Mouse (Mus musculus) testis, adult 2 months (tissue): ENCODE data around the gene Tac2.

Experiments used
- CTCF ChIP-seq: fragments of 200-500 bp; IDR thresholded peaks from 2 replicates; pipeline ENCODE4 v1.5.1; 2012; ENCODE audit warnings: low read depth, mild to moderate bottlenecking, inconsistent platforms, low read length, moderate library complexity; ENCODE audit not compliant: control insufficient read depth, insufficient read depth, insufficient replicate concordance
- POLR2A ChIP-seq: fragments of 200-500 bp; IDR thresholded peaks from 2 replicates; pipeline ENCODE4 v1.6.1; 2012; ENCODE audit warnings: low read depth, mild to moderate bottlenecking, inconsistent platforms, low read length, moderate library complexity; ENCODE audit not compliant: control insufficient read depth

DNA sequence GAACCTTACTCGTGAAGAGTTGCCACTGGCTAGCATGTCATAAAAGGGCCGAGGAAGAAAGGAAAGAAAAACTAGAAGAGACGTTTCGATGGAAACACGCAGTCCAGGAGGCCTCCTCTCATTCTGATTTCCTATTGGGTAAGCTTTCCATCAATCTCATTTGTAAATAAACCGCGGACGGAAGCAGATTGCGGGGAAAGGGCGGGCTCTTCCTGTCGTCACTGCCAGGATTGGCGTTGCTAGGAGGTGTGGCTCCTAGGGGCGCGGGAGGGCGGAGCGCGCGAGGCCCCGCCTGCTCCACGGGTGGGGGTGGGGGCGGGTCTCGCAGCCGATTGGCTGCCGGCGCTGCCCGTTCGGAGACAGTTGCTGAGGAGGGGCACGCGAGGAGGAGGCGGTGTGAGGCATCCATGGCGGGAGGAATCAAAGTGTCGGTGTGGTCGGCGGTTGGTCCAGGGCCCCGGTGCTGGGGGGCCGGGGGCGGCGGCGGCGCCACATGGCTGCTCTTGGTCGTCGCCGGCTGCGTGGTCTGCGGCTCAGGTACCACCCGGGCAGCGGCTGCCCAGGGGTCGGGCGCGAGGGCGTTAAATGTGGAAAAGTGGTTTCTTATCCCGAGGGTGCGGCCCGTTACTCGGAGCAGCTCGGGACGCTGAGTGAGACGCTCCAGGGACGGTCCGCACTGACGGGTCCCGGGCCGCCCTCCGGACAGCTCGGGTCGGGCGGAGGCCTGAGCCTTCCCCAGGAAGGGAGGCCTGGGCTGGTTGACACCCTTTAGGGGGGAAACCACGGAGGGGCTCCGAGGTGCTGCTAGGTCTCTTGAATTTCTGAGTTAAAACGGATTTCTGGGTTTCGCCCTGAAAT, 47.4 kb upstream of the Tac2 start:
- TF ChIP-seq CTCF = no peak
- peak; percentile 94 for TF ChIP-seq POLR2A
